Mouse (Mus musculus): ENCODE data around the gene Sell. TPM values are rescaled to one million over a fixed set of nuclear protein-coding genes. Genes with fewer than 3 reads are reported as not detected.

Gene Sell
- polyA plus RNA-seq, 1 experiment = 1.1 TPM

DNA sequence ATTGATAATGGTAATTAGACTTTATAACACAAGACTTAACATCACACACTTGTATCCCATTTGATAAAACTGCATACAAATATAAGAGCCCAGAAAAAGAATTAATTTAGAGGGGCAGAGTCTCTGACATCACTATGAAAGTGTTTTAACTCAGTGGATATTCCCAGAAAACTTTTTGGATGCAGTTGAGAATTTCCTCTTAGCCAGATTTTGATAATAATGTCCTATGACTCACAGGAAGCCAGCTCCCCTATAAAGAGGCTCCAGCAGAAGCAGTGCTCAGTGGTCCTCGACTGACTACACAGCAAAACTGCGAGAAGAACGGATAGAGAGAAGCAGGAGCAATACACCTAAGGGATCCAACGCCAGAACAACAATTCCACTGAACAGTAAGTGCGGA, 13.8 kb upstream of the Sell start, which contains the start of gene Sele:
Gene Sele (plus strand): TSS at position 301 of the 400 bp plus-strand sequence.
- H3K4me1 ChIP-seq (ENCODE audit: control insufficient read depth, insufficient read depth, low read length) = no peaks in the 10 kb centered on the region
- no peak within 1 kb of the TSS for H3K4me3 ChIP-seq (ENCODE audit: insufficient read depth, low read length)
- TF ChIP-seq CTCF (IDR thresholded peaks at IDR 0.05; ENCODE audit: low read depth, low read length) (no peak), POLR2A (IDR thresholded peaks at IDR 0.05; ENCODE audit: borderline replicate concordance, low read depth, low read length) (no peak)
- H3K27ac ChIP-seq (ENCODE audit: insufficient read depth, low read depth, low read length) = no peak within 1 kb of the TSS

DNA sequence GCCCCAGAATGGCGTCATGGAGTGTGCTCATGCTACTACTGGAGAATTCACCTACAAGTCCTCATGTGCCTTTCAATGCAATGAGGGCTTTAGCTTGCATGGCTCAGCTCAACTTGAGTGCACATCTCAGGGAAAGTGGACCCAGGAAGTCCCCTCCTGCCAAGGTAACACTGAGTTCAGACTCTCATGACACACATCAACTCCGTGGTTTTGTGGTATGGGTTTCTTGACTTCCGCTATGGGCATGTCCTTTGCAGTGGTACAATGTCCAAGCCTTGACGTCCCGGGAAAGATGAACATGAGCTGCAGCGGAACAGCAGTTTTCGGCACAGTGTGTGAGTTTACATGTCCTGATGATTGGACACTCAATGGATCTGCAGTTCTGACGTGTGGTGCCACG, 8.2 kb upstream of the Sell start:
- TF ChIP-seq CTCF (IDR thresholded peaks at IDR 0.05; ENCODE audit: low read depth, low read length) = no peak
- TF ChIP-seq POLR2A (IDR thresholded peaks at IDR 0.05; ENCODE audit: borderline replicate concordance, low read depth, low read length) = no peak
- Histone ChIP-seq H3K27ac (ENCODE audit: insufficient read depth, low read depth, low read length) (no peak overlapping the region), H3K4me3 (ENCODE audit: insufficient read depth, low read length) (no peak overlapping the region), H3K4me1 (ENCODE audit: control insufficient read depth, insufficient read depth, low read length) (no peaks in the 10 kb centered on the region)

DNA sequence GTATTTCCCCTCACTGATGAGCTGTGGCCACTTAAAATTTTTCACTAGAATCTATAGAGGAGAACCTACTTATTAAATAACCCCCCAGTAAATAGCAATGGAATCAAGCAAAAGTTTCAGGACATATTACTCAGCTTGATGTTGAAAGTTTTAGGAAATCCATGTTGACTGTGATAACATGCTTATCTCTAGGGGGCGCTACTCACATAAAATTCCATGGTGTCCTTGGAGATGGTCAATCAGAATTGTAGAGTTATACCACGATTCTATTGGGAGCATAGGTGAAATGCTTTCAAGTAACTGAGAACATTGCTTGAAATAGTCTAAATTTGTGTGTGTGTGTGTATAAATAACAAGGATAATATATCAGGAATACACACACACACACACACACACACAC, 7.0 kb upstream of the Sell start:
- Histone ChIP-seq H3K27ac (ENCODE audit: insufficient read depth, low read depth, low read length) (no peak overlapping the region), H3K4me1 (ENCODE audit: control insufficient read depth, insufficient read depth, low read length) (no peaks in the 10 kb centered on the region), H3K4me3 (ENCODE audit: insufficient read depth, low read length) (no peak overlapping the region)
- TF ChIP-seq POLR2A (IDR thresholded peaks at IDR 0.05; ENCODE audit: borderline replicate concordance, low read depth, low read length) (no peak), CTCF (IDR thresholded peaks at IDR 0.05; ENCODE audit: low read depth, low read length) (no peak)

DNA sequence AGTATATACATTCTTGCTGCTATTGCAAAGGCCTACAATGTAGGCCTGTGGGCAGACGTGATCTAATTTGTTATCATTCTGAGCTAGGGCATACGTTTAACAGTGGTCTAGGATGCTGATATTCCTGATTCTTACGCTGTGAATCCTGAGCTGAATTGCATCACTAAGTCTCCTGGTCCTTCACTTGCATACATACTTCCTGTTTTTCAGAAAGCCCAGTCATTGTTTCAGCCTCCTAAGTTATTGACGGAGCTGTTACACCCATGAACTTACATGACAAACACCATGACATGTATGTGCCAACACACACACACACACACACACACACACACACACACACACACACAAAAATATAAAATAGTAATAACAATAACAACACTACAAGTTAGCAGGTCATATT, 1.7 kb upstream of the Sell start:
- Histone ChIP-seq H3K27ac (ENCODE audit: insufficient read depth, low read depth, low read length) (no peak overlapping the region), H3K4me1 (ENCODE audit: control insufficient read depth, insufficient read depth, low read length) (no peaks in the 10 kb centered on the region), H3K4me3 (ENCODE audit: insufficient read depth, low read length) (no peak overlapping the region)
- no peak for TF ChIP-seq POLR2A (IDR thresholded peaks at IDR 0.05; ENCODE audit: borderline replicate concordance, low read depth, low read length)
- no peak for TF ChIP-seq CTCF (IDR thresholded peaks at IDR 0.05; ENCODE audit: low read depth, low read length)

DNA sequence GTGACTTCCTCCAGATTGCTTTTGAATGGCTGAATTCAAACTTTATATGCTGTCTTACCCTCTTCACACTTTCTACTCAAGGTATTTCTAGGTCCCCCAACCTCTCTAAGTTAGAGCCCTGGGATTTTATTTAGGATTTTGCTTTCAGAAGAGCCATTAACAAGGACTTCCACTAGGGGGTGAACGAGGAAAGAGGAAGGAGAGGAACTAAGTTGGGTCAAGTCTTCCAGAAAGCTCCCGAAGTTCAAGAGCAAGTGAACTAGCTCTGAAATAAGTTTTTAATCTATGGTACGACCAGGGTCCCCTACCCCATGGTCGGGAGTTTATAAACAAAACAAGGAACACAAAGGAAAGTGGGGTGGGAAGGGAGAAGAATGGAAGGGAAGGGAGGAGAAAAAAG, 504 bp upstream of the Sell start:
- no peaks in the 10 kb centered on the region for H3K4me1 ChIP-seq (ENCODE audit: control insufficient read depth, insufficient read depth, low read length)
- TF ChIP-seq POLR2A (IDR thresholded peaks at IDR 0.05; ENCODE audit: borderline replicate concordance, low read depth, low read length) (no peak), CTCF (IDR thresholded peaks at IDR 0.05; ENCODE audit: low read depth, low read length) (no peak)
- H3K4me3 ChIP-seq (ENCODE audit: insufficient read depth, low read length) = no peak overlapping the region
- no peak overlapping the region for H3K27ac ChIP-seq (ENCODE audit: insufficient read depth, low read depth, low read length)

DNA sequence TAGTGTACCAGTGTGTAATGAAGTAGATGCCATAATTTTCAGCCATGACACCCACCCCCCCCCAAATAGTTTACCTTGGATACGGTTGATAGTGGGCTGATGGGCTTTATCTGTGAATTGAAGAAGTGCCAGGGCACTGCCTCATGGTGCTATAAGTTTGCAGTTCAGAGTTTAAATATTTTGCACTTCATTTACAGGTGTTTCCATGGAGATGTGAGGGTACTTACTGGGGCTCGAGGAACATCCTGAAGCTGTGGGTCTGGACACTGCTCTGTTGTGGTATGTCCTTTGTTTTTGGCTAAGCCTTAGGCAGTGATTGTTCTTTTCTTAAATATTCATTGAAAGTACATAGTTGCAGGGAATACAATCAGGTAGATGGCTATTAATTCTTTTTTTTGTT, 1.1 kb downstream of the Sell start:
- Histone ChIP-seq H3K27ac (ENCODE audit: insufficient read depth, low read depth, low read length) (no peak overlapping the region), H3K4me1 (ENCODE audit: control insufficient read depth, insufficient read depth, low read length) (no peaks in the 10 kb centered on the region; the same call in 1 of the 2 replicates), H3K4me3 (ENCODE audit: insufficient read depth, low read length) (no peak overlapping the region)
- TF ChIP-seq POLR2A (IDR thresholded peaks at IDR 0.05; ENCODE audit: borderline replicate concordance, low read depth, low read length) (no peak), CTCF (IDR thresholded peaks at IDR 0.05; ENCODE audit: low read depth, low read length) (no peak)

DNA sequence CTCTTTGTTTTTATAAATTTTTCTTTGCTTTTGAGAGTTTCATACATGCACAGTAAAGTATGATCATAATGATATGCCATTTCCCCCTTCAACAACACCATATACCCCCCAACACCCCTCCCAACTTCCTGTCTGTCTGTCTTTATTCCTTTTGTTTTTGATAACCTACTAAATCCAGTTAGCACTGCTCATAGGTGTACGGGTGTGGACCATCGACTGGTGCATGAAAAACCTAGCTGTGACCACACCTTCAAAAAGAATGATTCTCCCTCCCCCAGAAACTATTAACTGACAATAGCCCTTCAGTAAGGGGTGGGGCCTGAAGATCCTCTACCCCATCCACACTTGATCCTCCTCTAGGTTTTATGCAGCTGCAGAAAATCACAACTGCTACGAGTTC, 2.0 kb downstream of the Sell start:
- TF ChIP-seq CTCF (IDR thresholded peaks at IDR 0.05; ENCODE audit: low read depth, low read length) (no peak), POLR2A (IDR thresholded peaks at IDR 0.05; ENCODE audit: borderline replicate concordance, low read depth, low read length) (no peak)
- no peak overlapping the region for H3K4me3 ChIP-seq (ENCODE audit: insufficient read depth, low read length)
- H3K27ac ChIP-seq (ENCODE audit: insufficient read depth, low read depth, low read length) = no peak overlapping the region
- H3K4me1 ChIP-seq (ENCODE audit: control insufficient read depth, insufficient read depth, low read length) = no peaks in the 10 kb centered on the region; the same call in 1 of the 2 replicates

DNA sequence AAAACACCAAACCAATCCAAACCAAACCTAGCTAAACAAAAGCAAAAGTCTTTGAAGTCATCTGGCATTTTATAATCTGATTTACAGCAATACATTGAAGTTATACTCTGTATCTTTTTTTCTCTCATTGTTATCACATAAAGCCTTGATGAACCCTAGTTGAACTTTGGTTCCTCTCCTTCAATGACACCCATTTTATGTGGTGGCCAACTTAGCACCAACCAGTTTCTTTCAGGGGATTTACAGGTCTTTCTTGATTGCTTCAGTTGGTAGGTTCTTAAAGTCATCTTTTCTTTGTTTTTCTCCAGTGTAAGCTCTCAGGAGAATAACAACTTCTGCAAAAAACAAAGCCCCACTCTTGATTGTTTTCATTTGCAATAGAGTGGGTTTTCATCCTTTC, 7.5 kb downstream of the Sell start:
- no peak overlapping the region for H3K4me3 ChIP-seq (ENCODE audit: insufficient read depth, low read length)
- no peak for TF ChIP-seq POLR2A (IDR thresholded peaks at IDR 0.05; ENCODE audit: borderline replicate concordance, low read depth, low read length)
- TF ChIP-seq CTCF (IDR thresholded peaks at IDR 0.05; ENCODE audit: low read depth, low read length) = no peak
- no peaks in the 10 kb centered on the region; the same call in 1 of the 2 replicates for H3K4me1 ChIP-seq (ENCODE audit: control insufficient read depth, insufficient read depth, low read length)
- no peak overlapping the region for H3K27ac ChIP-seq (ENCODE audit: insufficient read depth, low read depth, low read length)

DNA sequence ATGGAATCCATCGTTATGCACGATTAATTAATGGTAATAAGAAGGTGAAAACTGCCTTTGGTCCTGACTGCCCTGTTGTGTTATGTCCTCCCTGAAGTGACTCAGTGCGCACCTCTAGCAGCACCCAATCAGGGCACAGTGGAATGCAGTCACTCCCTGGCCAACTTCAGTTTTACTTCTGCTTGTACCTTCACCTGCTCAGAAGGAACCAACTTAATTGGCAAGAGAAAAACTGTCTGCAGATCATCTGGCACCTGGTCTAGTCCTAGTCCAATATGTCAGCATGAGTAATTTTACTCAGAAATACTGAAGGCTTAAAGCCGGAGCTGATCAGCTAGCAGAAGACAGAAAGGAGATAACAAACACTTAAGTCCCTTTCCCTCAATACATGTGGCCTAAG, 8.7 kb downstream of the Sell start:
- TF ChIP-seq POLR2A (IDR thresholded peaks at IDR 0.05; ENCODE audit: borderline replicate concordance, low read depth, low read length) (no peak), CTCF (IDR thresholded peaks at IDR 0.05; ENCODE audit: low read depth, low read length) (no peak)
- H3K4me1 ChIP-seq (ENCODE audit: control insufficient read depth, insufficient read depth, low read length) = no peaks in the 10 kb centered on the region; the same call in 1 of the 2 replicates
- H3K4me3 ChIP-seq (ENCODE audit: insufficient read depth, low read length) = no peak overlapping the region
- H3K27ac ChIP-seq (ENCODE audit: insufficient read depth, low read depth, low read length) = no peak overlapping the region

DNA sequence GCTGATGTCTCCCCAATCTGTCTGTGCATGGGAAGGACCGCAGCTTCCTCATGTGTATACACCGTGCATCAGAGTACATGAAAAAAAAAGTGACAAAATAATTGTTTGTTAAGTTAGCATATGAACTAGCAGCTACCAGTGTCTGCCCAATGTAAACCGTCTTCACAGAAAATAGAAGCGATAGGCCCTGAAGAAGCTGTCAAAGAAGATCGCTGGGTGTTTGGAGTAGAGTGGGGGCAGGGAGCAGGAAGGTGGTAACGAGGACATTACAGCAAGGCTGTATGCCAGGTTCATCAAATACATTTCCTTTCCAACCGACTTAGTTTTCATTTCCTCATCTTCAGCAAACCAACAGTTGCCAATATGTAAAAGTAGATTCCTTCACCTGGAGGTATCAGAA, 9.3 kb downstream of the Sell start:
- H3K4me1 ChIP-seq (ENCODE audit: control insufficient read depth, insufficient read depth, low read length) = no peaks in the 10 kb centered on the region; the same call in 1 of the 2 replicates
- H3K27ac ChIP-seq (ENCODE audit: insufficient read depth, low read depth, low read length) = no peak overlapping the region
- TF ChIP-seq POLR2A (IDR thresholded peaks at IDR 0.05; ENCODE audit: borderline replicate concordance, low read depth, low read length) (no peak), CTCF (IDR thresholded peaks at IDR 0.05; ENCODE audit: low read depth, low read length) (no peak)
- no peak overlapping the region for H3K4me3 ChIP-seq (ENCODE audit: insufficient read depth, low read length)

DNA sequence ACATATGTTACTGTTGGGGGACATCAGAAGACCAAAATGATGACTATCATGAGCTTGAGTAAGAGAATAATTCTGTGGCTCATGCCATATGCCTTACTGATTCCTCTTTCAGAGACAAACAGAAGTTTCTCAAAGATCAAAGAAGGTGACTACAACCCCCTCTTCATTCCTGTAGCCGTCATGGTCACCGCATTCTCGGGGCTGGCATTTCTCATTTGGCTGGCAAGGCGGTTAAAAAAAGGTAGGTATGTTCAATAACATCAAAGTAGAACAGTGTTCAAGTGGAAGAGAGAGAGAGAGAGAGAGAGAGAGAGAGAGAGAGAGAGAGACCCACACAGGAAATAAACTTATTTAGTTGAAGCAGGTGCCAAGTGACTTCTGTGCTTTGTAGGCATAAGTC, 10.2 kb downstream of the Sell start:
- TF ChIP-seq POLR2A (IDR thresholded peaks at IDR 0.05; ENCODE audit: borderline replicate concordance, low read depth, low read length) (no peak), CTCF (IDR thresholded peaks at IDR 0.05; ENCODE audit: low read depth, low read length) (no peak)
- H3K4me3 ChIP-seq (ENCODE audit: insufficient read depth, low read length) = no peak overlapping the region
- no peak overlapping the region for H3K27ac ChIP-seq (ENCODE audit: insufficient read depth, low read depth, low read length)
- H3K4me1 ChIP-seq (ENCODE audit: control insufficient read depth, insufficient read depth, low read length) = no peaks in the 10 kb centered on the region
